Mouse (Mus musculus) frontal cortex, postnatal 36 days (tissue): ENCODE data around the gene Tekt2.

Experiments used
- DNase-seq, 2 experiments: peaks; one replicate each; pipeline ENCODE4 v3.0.0; 2022; ENCODE audit warnings: low spot score in 2 of 2

Gene Tekt2

DNA sequence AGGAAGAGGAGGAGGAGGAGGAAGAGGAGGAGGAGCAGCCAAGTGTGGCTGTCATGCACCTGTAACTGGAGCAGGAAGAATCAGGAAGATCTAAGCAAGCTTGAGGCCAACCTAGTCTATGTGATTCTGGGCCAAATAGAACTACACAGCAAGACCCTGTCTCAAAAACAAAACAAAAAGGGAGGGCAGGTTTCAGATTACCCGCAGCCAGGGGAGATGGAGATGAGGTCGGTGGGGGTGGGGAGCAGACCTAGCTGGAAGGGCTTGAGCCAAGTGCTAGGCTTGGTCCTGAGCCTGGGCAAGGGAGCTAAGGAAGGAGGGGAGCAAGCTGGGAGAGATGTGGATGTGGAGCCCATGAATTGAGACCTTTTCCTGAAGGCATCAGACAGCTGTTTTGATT lies 18.7 kb downstream of the Tekt2 start:
- DNase-seq, result no peak

DNA sequence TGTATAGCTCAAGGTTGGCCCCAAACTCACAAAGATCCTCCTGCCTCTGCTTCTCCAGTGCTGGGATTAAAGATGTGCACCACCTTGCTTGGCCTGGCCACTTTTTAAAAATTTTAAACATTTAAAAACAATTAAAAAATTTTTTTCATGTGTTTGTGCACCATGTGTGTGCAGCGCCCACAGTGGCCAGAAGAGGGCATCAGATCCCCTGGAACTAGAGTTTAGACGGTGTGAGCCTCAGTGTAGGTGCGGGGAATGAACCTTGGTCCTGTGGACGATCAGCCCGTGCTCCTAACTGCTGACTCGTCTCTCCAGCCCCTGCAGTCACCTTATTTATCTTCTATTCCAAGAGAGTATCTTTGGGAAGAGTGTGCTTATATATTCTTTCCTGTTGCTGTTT lies 19.4 kb downstream of the Tekt2 start:
- DNase-seq, result no peak

DNA sequence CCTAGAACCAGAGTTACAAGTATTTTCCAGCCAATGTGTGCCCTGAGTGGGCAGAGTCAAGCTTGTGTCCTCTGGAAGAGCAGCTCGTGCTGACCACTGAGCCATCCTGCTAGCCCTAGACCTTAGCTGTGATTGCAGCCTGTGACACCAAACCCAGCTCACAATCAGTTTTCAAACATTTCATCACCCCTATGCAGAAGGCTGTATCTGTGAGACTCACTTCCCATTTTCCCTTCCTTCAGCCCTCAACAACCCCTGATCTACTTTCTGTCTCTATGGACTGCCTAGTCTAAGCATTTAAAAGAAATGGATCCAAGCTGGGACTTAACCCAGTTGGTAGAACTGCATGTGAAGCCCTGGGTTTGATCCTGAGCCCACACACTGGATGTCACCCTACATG lies 20.1 kb downstream of the Tekt2 start:
- no peak for DNase-seq

DNA sequence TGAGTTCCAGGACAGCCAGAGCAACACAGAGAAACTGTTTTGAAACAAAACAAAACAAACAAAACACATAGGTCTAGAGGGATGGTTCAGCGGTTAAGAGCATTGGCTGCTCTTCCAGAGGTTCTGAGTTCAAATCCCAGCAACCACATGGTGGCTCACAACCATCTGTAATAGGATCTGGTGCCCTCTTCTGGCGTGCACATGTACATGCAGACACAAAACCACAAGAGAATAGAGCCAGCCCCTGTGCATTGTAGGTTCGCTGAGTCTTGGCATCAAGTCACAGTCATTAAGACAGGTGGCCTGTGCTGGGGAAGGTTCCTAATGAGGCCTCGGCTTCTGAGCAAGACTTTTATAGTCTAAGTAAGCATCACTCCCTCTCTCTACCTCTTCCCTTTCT lies 21.6 kb downstream of the Tekt2 start:
- no peak for DNase-seq

DNA sequence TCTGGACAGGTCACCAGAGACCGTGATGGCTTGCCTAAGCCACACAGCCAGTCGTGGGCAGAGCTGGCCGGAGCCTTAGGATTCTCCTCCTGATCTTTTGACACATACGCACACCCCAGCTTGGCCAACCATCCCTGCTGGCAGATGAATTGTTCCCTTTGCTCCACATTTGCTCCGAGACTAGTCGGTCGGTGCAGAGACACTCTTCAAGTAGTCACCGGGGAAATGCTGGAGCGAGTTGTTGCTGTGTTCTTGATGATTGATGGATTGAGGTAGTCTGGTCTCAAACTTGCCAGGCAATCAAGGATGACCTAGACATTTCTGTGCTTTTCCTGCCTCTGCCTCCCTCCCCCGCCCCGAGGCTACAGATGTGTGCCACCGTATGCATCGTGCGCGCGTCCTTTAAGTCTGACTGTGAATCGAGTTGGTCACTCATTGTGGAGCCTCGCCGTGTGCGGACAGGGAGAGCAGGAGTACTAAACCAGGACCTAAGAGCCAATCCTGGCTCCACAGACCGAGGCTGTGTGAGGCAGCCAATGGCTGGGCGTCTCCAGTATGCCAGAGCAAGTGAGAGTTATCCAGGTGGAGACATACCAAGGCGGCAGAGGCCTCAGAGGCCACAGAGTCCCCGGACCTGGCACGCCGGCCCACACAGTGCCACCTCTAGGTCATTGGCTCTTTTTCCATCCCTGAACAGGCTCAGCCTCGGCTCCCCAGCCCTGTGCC lies 23.7 kb downstream of the Tekt2 start:
- no peak for DNase-seq

DNA sequence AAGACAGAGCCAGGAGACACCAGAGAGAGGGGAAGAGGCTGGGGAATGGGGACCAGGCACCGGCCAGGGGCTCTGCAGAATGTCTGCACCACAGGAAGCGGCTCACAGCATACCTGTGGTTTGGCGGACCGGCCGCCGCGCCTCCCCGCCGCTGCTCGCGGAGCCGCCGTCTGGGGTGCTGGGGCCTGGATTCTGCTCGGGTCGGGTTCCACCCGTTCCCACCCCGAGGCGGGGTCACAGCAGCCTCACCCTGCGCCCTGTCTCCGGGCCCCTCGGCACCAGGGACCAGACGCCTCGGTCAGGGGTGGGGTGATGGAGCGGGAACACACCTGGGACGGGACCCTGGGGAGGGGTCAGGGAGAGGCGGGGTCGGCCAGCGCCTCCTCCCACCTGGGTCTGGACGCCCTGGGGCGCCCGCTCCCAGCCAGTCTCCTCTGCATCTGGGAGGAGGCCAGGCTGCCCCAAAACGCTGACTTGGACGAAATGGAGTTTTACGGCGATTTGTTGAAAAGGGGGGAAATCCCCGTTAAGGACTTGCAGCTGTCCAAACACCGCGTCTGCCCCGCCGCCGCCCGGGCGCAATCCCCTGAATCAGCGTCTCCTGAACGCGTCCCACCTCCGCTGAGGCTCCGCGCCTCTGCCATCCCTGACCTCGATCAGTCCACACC lies 24.4 kb downstream of the Tekt2 start:
- DNase-seq, result no peak

DNA sequence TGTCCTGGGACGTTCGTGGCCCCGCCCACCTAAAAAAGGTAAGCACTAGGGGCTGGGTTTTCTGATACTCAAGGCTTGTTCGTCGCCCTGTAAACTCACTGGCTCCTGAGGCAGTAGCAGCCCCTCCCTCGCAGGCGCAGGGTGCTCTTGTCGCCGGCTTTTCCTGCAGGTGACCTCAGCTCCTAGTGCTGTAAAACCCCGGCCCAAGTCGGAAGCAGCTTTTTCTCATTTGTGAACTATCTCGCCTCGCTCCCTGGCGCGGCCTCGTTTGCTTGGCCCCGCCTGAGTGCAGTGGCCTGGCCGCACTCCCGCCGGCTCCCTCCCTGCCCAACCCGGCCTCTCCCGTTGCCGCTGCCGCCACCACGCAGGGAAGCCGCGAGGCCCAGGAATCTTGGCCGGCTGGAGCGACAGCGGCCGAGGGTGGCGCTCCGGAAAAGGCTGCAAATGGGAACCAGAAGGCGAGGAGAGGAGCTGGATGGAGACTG lies 28.8 kb downstream of the Tekt2 start:
- DNase-seq, result peak; percentile 33 to 37

DNA sequence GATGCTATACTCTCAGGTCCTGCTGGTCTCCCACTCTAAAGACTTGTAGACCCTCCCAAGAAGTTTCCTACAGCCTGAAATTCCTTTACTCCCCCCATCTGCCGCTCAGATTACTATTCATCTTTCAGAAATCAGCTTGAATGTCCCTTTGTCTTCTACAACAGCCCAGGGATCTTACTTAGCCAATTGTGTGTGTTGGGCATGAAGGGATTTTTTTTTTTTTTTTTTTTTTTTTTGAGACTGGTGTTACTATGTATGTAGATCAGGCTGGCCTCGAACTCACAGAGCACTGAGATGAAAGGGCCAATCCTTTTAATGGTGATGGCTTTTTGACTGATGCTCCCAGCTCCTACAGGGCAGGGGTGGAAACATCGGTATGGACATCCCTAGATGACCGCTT lies 29.6 kb downstream of the Tekt2 start:
- no peak for DNase-seq

DNA sequence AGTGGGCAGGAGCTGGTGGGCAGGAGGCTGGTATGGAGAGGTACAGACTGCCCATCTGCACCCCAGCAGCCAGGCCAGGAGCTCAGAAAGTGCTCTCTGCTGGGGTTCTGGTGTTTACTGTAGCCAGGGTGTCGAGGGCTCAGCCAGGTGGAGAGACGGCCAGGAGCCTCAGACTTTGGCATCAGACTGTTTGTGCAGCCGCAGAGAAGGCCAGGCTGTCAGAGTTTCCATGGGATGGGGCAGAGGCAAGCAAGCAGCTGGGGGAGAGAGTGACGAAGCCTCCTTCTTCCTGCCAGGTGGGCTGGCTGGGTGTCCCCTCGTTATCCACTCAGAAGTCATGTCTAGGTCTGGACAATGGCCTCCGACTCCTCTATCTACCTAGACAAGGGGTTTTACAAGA lies 30.3 kb downstream of the Tekt2 start:
- no peak for DNase-seq

DNA sequence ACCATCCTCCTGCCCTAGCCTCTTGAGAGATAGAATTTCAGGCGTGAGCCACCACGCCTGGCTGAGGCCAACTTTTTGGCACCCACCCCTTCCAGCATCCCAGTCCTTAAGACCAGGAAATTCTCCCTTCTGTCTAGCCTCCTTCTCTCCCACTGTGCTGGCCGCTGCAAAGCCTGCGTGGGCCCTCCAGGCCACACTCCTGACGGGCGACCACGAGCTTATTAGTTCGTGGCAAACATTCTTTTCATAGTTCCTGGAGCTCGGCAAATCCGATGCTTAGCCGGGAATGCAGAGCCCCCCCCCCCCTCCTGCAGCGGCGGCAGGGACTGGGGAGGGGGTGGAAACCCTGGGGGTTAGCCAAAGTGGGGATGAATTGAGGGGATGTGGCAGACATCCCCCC lies 34.3 kb downstream of the Tekt2 start:
- DNase-seq, result no peak

DNA sequence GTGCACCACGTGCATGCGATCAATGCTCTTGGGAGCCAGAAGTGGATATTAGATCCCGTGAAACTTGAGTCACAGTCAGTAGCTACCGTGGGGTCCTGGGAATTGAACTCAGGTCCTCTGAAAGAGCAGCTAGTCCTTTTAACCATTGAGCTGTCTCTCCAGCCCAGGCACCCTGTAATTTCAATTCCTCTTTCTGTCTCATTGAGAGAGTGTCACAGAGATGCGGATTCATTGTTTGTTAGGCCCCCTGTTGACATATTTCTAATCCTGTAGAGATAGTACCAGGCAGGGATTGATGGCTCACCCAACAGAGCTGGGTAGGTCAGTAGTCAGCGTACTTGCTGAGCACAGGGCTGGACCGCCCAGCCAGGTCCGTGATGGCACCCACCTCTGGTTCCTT lies 35.2 kb downstream of the Tekt2 start:
- no peak for DNase-seq

DNA sequence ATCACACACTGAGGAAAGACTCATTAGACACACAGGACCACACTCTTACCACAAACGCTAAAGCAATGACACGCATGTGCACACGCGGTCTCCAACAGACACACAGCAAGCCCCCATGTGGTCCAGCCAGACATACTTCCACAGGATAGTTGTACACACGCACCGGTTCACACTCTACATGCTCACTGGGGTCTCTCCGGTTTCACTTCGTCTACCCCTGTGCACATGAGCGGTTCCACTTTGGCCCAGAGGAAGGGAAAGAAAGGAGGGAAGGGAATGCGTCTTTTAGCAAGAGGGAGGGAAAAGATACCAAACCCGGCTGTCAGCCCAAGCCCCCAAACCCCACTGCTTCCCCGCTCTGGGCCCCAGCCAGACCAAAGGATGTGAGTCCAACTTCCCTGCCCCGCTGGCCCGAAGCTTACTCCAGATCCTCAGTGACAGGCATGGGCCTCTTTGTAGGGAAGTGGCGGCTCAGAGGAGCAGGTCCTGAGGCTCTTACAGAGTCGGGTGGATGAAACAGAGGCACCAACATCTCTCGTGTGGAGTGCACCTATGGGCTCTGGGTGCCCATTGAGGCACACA lies 37.3 kb downstream of the Tekt2 start:
- no peak for DNase-seq

DNA sequence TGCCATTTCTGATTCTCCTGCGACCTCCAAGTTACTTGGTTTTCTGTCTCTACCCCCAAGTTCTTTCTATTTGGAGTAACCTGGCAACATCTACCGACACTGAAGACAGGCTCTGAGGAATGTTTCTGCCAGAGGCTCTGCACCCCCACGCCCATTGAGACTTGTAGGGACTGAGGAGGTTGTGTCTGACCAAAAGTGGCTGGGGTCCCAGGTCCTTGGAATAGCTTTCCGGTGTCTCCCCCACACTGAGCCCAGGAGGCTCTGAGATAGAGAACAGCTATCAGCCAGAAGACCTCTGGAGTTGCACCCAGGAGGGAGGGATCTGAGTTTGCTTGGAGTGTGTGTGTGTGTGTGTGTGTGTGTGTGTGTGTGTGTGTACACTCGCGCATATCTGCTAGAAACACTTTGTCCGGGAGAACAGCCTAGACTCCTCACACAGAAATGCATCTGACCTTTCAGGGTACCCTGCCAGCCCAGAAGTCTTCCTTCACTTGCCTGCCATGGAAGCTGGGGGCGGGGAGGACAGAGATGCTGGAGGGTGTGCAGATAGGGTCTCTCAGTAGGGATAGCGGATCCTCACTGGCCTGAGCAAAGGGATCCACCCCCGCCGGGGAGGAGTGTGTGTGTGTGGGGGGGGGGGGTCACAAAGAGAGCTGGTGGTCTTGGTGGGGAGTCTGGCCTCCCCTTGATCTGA lies 38.0 kb downstream of the Tekt2 start:
- DNase-seq, result no peak

DNA sequence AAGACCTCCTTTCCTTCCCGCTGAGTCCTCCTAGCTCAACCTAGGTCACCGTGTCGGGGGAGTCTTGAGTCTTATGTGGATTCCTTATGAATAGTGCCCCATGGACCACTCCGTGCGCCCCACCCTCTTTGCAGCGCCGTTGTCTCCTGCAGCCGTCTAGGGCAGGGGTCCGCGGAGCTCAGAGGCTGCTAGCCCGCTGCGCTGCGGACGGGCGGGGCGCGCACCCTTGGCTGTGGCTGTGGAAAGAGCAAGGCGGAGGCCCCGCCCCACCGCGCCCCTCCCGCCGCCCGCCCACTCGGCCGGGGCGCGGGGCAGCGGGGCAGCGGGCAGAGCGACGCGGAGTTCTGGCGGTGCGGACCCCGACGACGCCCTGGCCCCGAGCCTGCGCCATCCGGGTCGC lies 39.0 kb downstream of the Tekt2 start, which contains the start of gene Col8a2:
Gene Col8a2, plus strand, starts transcription at position 302 of the 400 bp plus-strand sequence.
- no peak for DNase-seq

DNA sequence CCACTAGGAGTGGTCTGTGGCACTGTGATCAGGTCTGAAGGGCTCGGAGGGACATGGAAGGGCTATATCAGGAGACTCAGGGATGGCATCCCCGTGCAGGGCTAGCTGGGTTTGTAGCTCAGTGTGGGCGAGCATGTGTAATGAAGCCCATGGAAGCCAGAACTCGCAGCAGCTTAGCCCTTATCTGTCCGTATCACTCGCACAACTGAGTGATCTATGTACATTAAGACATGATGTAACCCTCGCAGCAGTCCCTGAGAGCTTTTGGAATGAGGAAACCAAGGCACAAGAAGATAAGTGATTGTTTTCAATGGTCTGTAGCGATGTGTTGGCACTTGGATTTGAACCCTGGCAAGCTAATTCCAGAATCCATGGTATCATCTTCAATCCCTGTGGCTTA lies 41.9 kb downstream of the Tekt2 start:
- no peak for DNase-seq

DNA sequence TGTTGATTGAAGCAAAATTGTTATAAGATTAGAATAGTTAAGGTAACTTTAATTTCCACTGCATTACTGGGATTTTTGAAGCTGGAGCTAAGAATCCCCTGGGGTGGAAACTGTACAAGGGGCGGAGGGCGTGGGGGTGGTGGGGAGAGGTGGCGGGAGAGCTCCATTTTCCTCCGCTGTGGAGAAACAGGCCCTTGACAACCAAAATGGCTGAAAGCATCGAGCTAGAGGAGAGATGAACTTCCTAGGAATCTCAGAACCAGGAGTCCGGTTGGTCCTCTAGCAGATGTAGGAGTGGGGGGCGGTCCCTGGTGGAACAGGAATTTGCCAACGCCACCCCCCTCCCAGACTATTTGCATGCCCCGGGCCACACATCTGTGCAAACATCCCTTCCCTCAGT lies 43.8 kb downstream of the Tekt2 start:
- DNase-seq, result no peak

DNA sequence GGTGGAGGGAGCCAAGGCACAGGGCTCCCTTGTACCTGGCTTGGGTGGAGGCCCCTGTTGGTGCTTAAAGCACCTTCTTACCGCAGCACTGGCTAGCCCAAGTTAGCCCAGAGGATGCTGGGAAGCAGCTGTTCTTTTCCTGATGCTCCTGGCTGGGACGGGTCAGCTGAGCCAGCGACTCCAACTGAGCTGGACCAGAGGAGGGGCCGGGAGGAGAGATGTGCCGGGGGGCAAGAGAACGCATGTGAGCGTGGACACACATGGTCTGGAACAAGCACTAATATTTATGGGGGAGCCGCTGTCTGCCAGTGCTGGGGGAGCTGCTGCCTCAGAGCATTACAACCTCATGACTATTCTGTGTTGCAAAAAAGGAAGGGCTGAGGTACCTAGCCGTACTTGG lies 46.5 kb downstream of the Tekt2 start:
- DNase-seq, result no peak

DNA sequence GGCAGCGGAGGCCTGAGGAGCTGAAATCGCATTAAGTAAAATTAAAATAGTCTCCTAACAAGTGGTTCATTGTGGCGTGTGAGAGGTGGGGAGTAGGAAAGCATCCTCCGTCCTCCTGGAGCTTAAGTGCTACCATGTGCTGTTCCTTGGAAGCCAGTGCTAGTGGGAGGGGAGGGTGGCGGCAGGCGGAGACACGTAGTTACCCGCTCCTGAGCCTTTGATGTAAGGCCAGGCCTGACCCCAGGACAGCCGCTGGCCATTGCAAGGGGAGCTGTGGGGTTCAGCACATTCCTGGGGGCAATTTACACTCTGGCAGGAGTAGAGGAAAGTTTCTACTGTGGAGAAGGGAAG lies 46.9 kb downstream of the Tekt2 start:
- DNase-seq, result no peak

DNA sequence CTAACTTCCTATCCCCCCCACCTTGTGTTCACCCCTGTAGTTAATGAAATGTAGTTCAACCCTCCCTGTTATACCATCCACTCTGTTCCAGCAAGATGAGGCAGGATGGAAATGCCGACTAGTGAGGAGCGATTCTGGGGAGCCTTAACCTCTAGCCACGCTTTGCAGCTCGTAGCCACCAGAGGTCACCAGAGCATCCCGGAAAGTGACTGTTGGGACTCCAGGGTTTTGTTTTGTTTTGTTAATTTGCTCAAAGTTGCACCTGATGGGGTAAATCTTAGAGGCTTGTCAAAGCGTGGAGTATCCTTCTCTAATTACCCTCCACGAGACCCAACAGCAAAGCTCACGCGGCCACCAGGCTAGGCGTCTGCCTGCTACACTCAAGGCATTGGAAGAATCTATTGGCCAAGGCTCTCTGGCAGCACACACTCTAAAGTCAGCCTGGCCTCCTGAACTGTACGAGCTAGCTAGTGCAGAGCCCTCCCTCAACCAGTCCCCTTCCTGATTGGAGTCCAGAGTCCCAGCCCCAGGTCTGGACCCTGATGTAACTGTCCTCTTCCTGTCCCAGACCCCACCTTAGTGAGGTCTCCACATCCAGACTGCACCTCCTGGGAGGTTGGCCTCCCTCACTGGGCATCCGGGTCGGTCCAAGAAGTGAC lies 47.5 kb downstream of the Tekt2 start:
- no peak for DNase-seq

DNA sequence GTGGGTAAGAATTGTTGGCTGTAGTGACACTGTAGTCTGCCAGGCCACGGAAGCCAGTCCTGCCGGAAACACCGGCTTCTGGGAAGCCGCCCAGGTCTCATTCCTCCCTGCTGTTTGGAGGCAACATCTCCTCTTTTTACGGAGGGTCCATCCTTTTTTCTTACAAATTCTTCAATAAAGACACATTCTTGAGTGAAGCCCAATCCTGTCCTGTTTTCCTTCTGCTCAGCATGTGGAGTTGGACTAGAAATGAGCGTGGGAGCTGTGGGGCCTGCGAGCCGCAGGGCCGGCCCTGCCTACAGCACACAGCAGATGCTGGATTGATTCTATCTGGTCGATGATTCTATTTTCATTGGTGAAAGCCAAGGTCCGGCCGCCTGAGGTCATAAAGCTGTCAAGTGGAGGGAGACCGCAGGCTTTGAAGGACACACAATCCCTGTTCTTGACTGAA lies 49.8 kb downstream of the Tekt2 start:
- DNase-seq, result no peak

DNA sequence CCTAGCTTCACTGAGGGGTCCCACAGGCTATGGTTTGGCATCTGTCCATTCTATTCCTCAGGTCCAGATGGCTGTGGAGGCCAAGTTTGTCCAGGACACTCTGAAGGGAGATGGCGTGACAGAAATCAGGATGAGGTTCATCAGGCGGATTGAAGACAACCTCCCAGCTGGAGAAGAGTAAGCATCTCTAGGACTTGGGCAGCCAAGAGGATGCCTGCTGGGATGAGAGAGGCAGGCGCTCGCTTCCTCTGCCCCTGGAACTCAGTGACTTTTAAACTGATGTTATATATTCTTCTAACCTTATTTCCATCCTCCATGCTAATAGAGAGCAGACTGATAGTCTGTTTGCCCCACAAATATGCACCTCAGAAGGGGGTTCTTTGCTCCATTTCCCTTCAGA lies 50.4 kb downstream of the Tekt2 start:
- no peak for DNase-seq

DNA sequence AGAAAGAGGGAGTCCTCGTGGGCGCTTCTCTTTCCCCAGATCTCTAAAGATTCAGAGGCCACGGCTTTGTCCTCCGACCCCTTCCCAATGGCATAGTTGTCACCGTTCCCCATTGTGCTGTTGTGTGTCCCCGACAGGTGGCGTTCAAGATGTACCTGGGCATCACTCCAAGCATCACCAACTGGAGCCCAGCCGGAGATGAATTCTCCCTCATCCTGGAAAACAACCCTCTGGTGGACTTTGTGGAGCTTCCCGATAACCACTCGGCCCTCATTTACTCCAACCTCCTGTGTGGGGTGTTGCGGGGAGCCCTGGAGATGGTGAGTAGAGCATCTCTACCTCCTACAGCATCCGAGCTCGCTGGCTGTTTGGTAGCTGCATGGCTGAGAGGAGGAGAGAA lies 51.7 kb downstream of the Tekt2 start:
- DNase-seq, result no peak
